Mouse (Mus musculus) stomach, postnatal 0 days (tissue): ENCODE measurements at regions not wholly inside any gene's neighbourhood (a gene's known extent, or its start where the extent isn't known, plus 50 kb on each side); places are given as distances from the start of the nearest gene placed in this dataset.

ENCODE experiments used
- ATAC-seq: fragments of 200-750 bp; cut with Nextera tagmentation; 2 replicates; pipeline ENCODE4 v1.8.0; 2017; ENCODE audit not compliant: low FRiP score, low TSS enrichment
- DNase-seq: peaks from one replicate; pipeline ENCODE4 v3.0.0-alpha.2; 2016; ENCODE audit warnings: low spot score
- H3K27ac ChIP-seq: fragments of 300-500 bp; sonication (generic); replicated peaks from 2 replicates; pipeline ENCODE4 v1.5.1; 2014; ENCODE audit warnings: mild to moderate bottlenecking, control low read depth
- H3K27me3 ChIP-seq: fragments of 300-500 bp; sonication (generic); 2 replicates; pipeline ENCODE4 v1.6.1; 2014; ENCODE audit warnings: low read length; ENCODE audit not compliant: control insufficient read depth, insufficient read depth
- H3K36me3 ChIP-seq: fragments of 300-500 bp; sonication (generic); 2 replicates; pipeline ENCODE4 v1.6.1; 2014; ENCODE audit warnings: low read length, mixed read lengths; ENCODE audit not compliant: control insufficient read depth, insufficient read depth
- H3K4me1 ChIP-seq: fragments of 300-500 bp; sonication (generic); replicated peaks from 2 replicates; pipeline ENCODE4 v1.6.1; 2014; ENCODE audit warnings: antibody characterized with exemption; ENCODE audit not compliant: control insufficient read depth, insufficient read depth
- H3K4me2 ChIP-seq: fragments of 300-500 bp; sonication (generic); replicated peaks from 2 replicates; pipeline ENCODE4 v1.6.1; 2014; ENCODE audit warnings: low read depth, mild to moderate bottlenecking, control low read depth, moderate library complexity
- H3K4me3 ChIP-seq: fragments of 300-500 bp; sonication (generic); 2 replicates; pipeline ENCODE4 v1.5.1; 2014; ENCODE audit warnings: low read depth, low read length, control low read depth
- H3K9ac ChIP-seq: fragments of 300-500 bp; sonication (generic); 2 replicates; pipeline ENCODE4 v1.6.1; 2014; ENCODE audit warnings: mild to moderate bottlenecking, low read length, control low read depth, mixed read lengths
- H3K9me3 ChIP-seq: fragments of 300-500 bp; sonication (generic); 2 replicates; pipeline ENCODE4 v1.6.1; 2016; ENCODE audit warnings: low read length; ENCODE audit not compliant: control insufficient read depth
- CTCF ChIP-seq: IDR thresholded peaks from 2 replicates; pipeline ENCODE4 v1.5.1; 2016; ENCODE audit warnings: antibody characterized with exemption, low read depth, mild to moderate bottlenecking, moderate library complexity
- EP300 ChIP-seq: optimal IDR thresholded peaks from 2 replicates; pipeline ENCODE3; 2016; ENCODE audit warnings: antibody characterized with exemption
- WGBS: fragments of 180-500 bp; shearing (Covaris S2); extraction: QIAGEN DNeasy Blood & Tissue Kit; methylation state at CpG from one replicate; pipeline ENCODE4 v1.1.7; 2014; 5-methylcytosine and 5-hydroxymethylcytosine counted together

- DNase-seq = no peak
- 85% methylated on average over 8 of the region's 8 CpGs for WGBS
- Histone ChIP-seq H3K36me3 (no peaks in the 10 kb centered on the region), H3K27me3 (no peaks in the 10 kb centered on the region), H3K27ac (no peak overlapping the region), H3K4me1 (no peaks in the 10 kb centered on the region), H3K9ac (no peak overlapping the region), H3K4me3 (no peak overlapping the region), H3K9me3 (no peaks in the 10 kb centered on the region), H3K4me2 (no peak overlapping the region)
- no peak for TF ChIP-seq CTCF
- no peak for ATAC-seq
Observed at GRCm38 (mm10) chr13:38740066-38740465, 81.2 kb upstream of the Eef1e1 start.

DNA sequence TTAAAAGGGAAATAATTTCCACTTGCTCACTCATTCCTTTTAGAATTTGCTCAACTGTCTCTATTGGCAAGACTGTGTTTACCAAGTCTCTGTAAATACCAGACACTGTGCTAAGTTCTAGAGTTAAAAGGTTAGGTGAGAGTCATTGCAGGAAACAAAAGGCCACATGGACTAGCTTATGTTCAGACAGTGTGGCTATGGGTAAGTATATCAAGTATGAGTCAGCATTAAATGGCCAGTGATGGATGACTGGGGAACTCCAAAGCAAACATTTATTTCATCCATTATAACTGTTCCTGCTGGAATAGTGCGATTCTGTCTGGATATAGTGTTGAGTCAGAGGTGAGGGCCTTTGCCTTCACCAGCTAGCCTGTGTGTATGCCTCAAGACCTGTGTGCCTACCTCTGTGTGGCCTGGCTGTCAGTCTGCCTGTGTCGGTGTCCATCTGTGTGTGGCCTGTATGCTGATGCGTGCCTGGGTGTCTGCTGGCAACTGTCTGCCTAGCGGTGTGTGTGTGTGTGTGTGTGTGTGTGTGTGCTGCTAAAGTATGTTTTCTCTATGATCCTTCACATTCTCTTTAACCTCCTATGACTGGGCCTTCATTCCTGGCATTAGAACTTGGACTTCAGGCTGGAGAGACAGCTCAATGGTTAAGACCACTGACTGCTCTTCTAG, 77.6 kb upstream of the Eef1e1 start:
- H3K4me2 ChIP-seq = no peak overlapping the region
- no peak overlapping the region for H3K4me3 ChIP-seq
- H3K4me1 ChIP-seq = no peaks in the 10 kb centered on the region
- no peaks in the 10 kb centered on the region for H3K36me3 ChIP-seq
- no peak for TF ChIP-seq CTCF
- TF ChIP-seq EP300 = no peak
- no peak overlapping the region for H3K9ac ChIP-seq
- no peak overlapping the region for H3K27ac ChIP-seq
- no peaks in the 10 kb centered on the region for H3K27me3 ChIP-seq
- DNase-seq (peak; percentile 14), ATAC-seq (peak; percentile 97)
- WGBS = 62% methylated on average over 4 of the region's 4 CpGs
- no peaks in the 10 kb centered on the region for H3K9me3 ChIP-seq

DNA sequence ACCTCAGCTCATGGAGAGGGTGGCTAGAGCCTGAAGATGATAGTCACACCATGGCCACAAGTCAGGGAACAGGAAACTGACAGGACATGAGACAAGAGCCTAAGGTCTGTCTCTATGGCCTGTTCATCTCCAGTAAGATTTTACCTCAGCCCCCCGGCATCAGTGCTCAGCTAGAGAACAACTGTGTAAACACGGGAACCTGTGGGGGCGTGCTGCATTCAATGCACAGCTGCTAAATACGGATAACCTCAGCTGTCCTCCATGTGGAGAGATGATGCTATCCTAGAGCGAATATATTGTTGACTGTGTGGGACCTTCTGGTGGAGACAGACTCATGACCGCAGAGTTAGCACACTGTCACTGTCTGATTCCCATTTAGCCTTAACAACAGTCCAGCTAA, 76.4 kb upstream of the Eef1e1 start:
- Histone ChIP-seq H3K36me3 (no peaks in the 10 kb centered on the region), H3K4me3 (no peak overlapping the region), H3K27me3 (no peaks in the 10 kb centered on the region), H3K4me1 (no peaks in the 10 kb centered on the region), H3K27ac (no peak overlapping the region), H3K9ac (no peak overlapping the region), H3K4me2 (no peak overlapping the region), H3K9me3 (no peaks in the 10 kb centered on the region)
- DNase-seq (no peak), ATAC-seq (no peak)
- no peak for TF ChIP-seq CTCF
- TF ChIP-seq EP300 = no peak
- 73% methylated on average over 6 of the region's 6 CpGs for WGBS

GRCm38 (mm10) chr13:38733246-38733645, 74.4 kb upstream of the Eef1e1 start:
- 74% methylated on average over 4 of the region's 4 CpGs for WGBS
- no peak overlapping the region for H3K27ac ChIP-seq
- H3K36me3 ChIP-seq = no peaks in the 10 kb centered on the region
- H3K9ac ChIP-seq = no peak overlapping the region
- DNase-seq (no peak), ATAC-seq (no peak)
- TF ChIP-seq EP300 = no peak
- no peaks in the 10 kb centered on the region for H3K27me3 ChIP-seq
- H3K4me1 ChIP-seq = no peaks in the 10 kb centered on the region
- no peak overlapping the region for H3K4me3 ChIP-seq
- no peak overlapping the region for H3K4me2 ChIP-seq
- H3K9me3 ChIP-seq = no peaks in the 10 kb centered on the region

GRCm38 (mm10) chr13:38725452-38725851, 66.6 kb upstream of the Eef1e1 start:
- no peaks in the 10 kb centered on the region for H3K4me1 ChIP-seq
- H3K27me3 ChIP-seq = no peaks in the 10 kb centered on the region
- H3K4me3 ChIP-seq = no peak overlapping the region
- ATAC-seq (no peak), DNase-seq (no peak)
- WGBS = 84% methylated on average over 4 of the region's 4 CpGs
- H3K27ac ChIP-seq = no peak overlapping the region
- no peaks in the 10 kb centered on the region for H3K36me3 ChIP-seq
- no peaks in the 10 kb centered on the region for H3K9me3 ChIP-seq
- TF ChIP-seq CTCF (no peak), EP300 (no peak)
- no peak overlapping the region for H3K4me2 ChIP-seq
- H3K9ac ChIP-seq = no peak overlapping the region

- no peaks in the 10 kb centered on the region for H3K36me3 ChIP-seq
- H3K4me2 ChIP-seq = no peak overlapping the region
- DNase-seq (no peak), ATAC-seq (no peak)
- 83% methylated on average over 3 of the region's 3 CpGs for WGBS
- H3K4me3 ChIP-seq = no peak overlapping the region
- no peaks in the 10 kb centered on the region for H3K4me1 ChIP-seq
- no peaks in the 10 kb centered on the region for H3K9me3 ChIP-seq
- no peak overlapping the region for H3K27ac ChIP-seq
- no peak for TF ChIP-seq CTCF
- TF ChIP-seq EP300 = no peak
- H3K27me3 ChIP-seq = no peaks in the 10 kb centered on the region
- no peak overlapping the region for H3K9ac ChIP-seq
Observed at GRCm38 (mm10) chr13:38721166-38721565, 62.3 kb upstream of the Eef1e1 start.
